Mouse (Mus musculus): ENCODE measurements at regions not wholly inside any gene's neighbourhood (a gene's known extent, or its start where the extent isn't known, plus 50 kb on each side); places are given as distances from the start of the nearest gene placed in this dataset.
A peak's percentile ranks its signal among the peaks of the same experiment; 100 is the strongest.

- peak in 1 of 2 experiments; percentile 9 for DNase-seq (ENCODE audit: low spot score in 2 of 2)
Observed at GRCm38 (mm10) chr1:88575917-88576669, 66.2 kb upstream of the Glrp1 start.

- DNase-seq (ENCODE audit: low spot score in 2 of 2) = no peak
Observed at GRCm38 (mm10) chr1:88575291-88575690, 65.4 kb upstream of the Glrp1 start.

GRCm38 (mm10) chr1:88572161-88572560 lies 62.3 kb upstream of the Glrp1 start:
- DNase-seq (ENCODE audit: low spot score in 2 of 2) = no peak

GRCm38 (mm10) chr1:88568447-88569053 lies 58.7 kb upstream of the Glrp1 start:
- DNase-seq (ENCODE audit: low spot score in 2 of 2) = no peak

- DNase-seq (ENCODE audit: low spot score in 2 of 2) = no peak
Observed at GRCm38 (mm10) chr1:88567198-88567597, 57.3 kb upstream of the Glrp1 start.

- DNase-seq (ENCODE audit: low spot score in 2 of 2) = no peak
Observed at GRCm38 (mm10) chr1:88566426-88566825, 56.6 kb upstream of the Glrp1 start.

GRCm38 (mm10) chr1:88564825-88565224 lies 55.0 kb upstream of the Glrp1 start:
- DNase-seq (ENCODE audit: low spot score in 2 of 2) = no peak

GRCm38 (mm10) chr1:88562361-88562760 lies 52.5 kb upstream of the Glrp1 start:
- DNase-seq (ENCODE audit: low spot score in 2 of 2) = peak; percentile 74 to 79

- DNase-seq (ENCODE audit: low spot score in 2 of 2) = no peak
Observed at GRCm38 (mm10) chr1:88560771-88561170, 50.9 kb upstream of the Glrp1 start.

Data from urinary bladder, postnatal 36 days (tissue).